Mouse (Mus musculus) midbrain, embryonic 10.5 days (tissue): ENCODE data around the gene Skp2. TPM values are rescaled to one million over a fixed set of nuclear protein-coding genes. Genes with fewer than 3 reads are reported as not detected.

Experiments used
- DNase-seq: peaks from one replicate; pipeline ENCODE4 v3.0.0-alpha.2; 2017; ENCODE audit warnings: low spot score
- H3K27ac ChIP-seq: fragments of 300-500 bp; sonication (generic); replicated peaks from 2 replicates; pipeline ENCODE4 v1.5.1; 2016; ENCODE audit warnings: mild to moderate bottlenecking
- H3K27me3 ChIP-seq: fragments of 300-500 bp; sonication (generic); 2 replicates; pipeline ENCODE4 v1.6.1; 2016; ENCODE audit warnings: low read depth, mild to moderate bottlenecking; ENCODE audit not compliant: poor library complexity, severe bottlenecking
- H3K36me3 ChIP-seq: fragments of 300-500 bp; sonication (generic); 2 replicates; pipeline ENCODE4 v1.6.1; 2016; ENCODE audit warnings: mild to moderate bottlenecking, moderate library complexity
- H3K4me1 ChIP-seq: fragments of 300-500 bp; sonication (generic); 2 replicates; pipeline ENCODE4 v1.6.1; 2016
- H3K4me3 ChIP-seq: fragments of 300-500 bp; sonication (generic); 2 replicates; pipeline ENCODE4 v1.5.1; 2016; ENCODE audit warnings: mild to moderate bottlenecking, moderate library complexity
- H3K9me3 ChIP-seq: fragments of 300-500 bp; sonication (generic); replicated peaks from 2 replicates; pipeline ENCODE4 v1.6.1; 2016; ENCODE audit warnings: mild to moderate bottlenecking
- WGBS: fragments of 180-500 bp; shearing (Covaris S2); methylation state at CpG from one replicate; pipeline ENCODE4 v1.1.7; 2016; 5-methylcytosine and 5-hydroxymethylcytosine counted together
- polyA plus RNA-seq: library from polyadenylated mRNA; unstranded; fragments of >200 nt; fragmentation: Nextera tagmentation; extraction: Ambion mirVana; gene quantifications from 2 replicates; pipeline ENCODE4 v1.2.1, GENCODE M21; 2016

Gene Skp2
- polyA plus RNA-seq, 1 experiment from 2014 or later = 119 TPM

GRCm38 (mm10) chr15:9070912-9071555 lies 84.2 kb downstream of the Skp2 start, which contains the start of gene Nadk2:
Nadk2 (plus strand) TSS chr15:9071260.
- peaks cover 56% of the 10 kb centered on the region for H3K4me1 ChIP-seq
- no peaks in the 10 kb centered on the region for H3K36me3 ChIP-seq
- peak; percentile 99 for DNase-seq
- peak within 1 kb of the TSS; percentile 97 for H3K4me3 ChIP-seq
- under 1% methylated on average over 45 of the region's 54 CpGs for WGBS
- no peaks in the 10 kb centered on the region for H3K9me3 ChIP-seq
- H3K27ac ChIP-seq = peak within 1 kb of the TSS; percentile 98
- H3K27me3 ChIP-seq = no peaks in the 10 kb centered on the region

GRCm38 (mm10) chr15:9070353-9070752 lies 84.9 kb downstream of the Skp2 start:
- Histone ChIP-seq H3K27me3 (no peaks in the 10 kb centered on the region), H3K9me3 (no peaks in the 10 kb centered on the region), H3K27ac (peak overlapping the region; percentile 98), H3K4me3 (peak overlapping the region; percentile 97), H3K4me1 (peaks cover 52% of the 10 kb centered on the region), H3K36me3 (no peaks in the 10 kb centered on the region)
- 0% methylated on average over 3 of the region's 3 CpGs for WGBS
- no peak for DNase-seq

- no peak for DNase-seq
- Histone ChIP-seq H3K4me3 (no peak overlapping the region), H3K27ac (no peak overlapping the region), H3K9me3 (no peaks in the 10 kb centered on the region), H3K27me3 (no peaks in the 10 kb centered on the region), H3K4me1 (peaks cover 37% of the 10 kb centered on the region), H3K36me3 (no peaks in the 10 kb centered on the region)
- 93% methylated on average over 4 of the region's 4 CpGs for WGBS
These were observed 86.3 kb downstream of the Skp2 start for GRCm38 (mm10) chr15:9068881-9069280.

Other genes starting within 250 kb of the Skp2 start
- 0.63 and 1.9 TPM in 2 replicates for gene Ranbp3l, start 187.5 kb downstream of the Skp2 start, polyA plus RNA-seq
- 31.8 and 36.1 TPM in 2 replicates for gene Nadk2, start 84.2 kb downstream of the Skp2 start, polyA plus RNA-seq
- 1.9 and 2.2 TPM in 2 replicates for gene Lmbrd2, start 14.9 kb downstream of the Skp2 start, polyA plus RNA-seq
- not detected in 2 replicates for gene Ugt3a1, start 121.5 kb upstream of the Skp2 start, polyA plus RNA-seq
- gene Ugt3a2, start 180.1 kb upstream of the Skp2 start, polyA plus RNA-seq = not detected in 2 replicates